Mouse (Mus musculus) brain, embryonic 14.5 days (tissue): ENCODE measurements around the gene Gsn.

Experiments used
- CTCF ChIP-seq: fragments of 200-500 bp; IDR thresholded peaks from 2 replicates; pipeline ENCODE4 v1.5.1; 2012; ENCODE audit warnings: inconsistent platforms, mild to moderate bottlenecking, moderate library complexity, borderline replicate concordance; ENCODE audit not compliant: insufficient read depth, insufficient read length; ENCODE audit errors: extremely low read depth
- POLR2A ChIP-seq: fragments of 200-500 bp; IDR thresholded peaks from 2 replicates; pipeline ENCODE4 v1.6.1; 2012; ENCODE audit warnings: mild to moderate bottlenecking, inconsistent platforms, borderline replicate concordance; ENCODE audit not compliant: poor library complexity, insufficient read depth, insufficient read length, severe bottlenecking; ENCODE audit errors: extremely low read depth

- no peak for TF ChIP-seq CTCF
- TF ChIP-seq POLR2A: no peak
Measured at GRCm38 (mm10) chr2:35271817-35272216, 15.6 kb downstream of the Gsn start.
